Mouse (Mus musculus): ENCODE results near the gene Otog. TPM values are rescaled to one million over a fixed set of nuclear protein-coding genes. Genes with fewer than 3 reads are reported as not detected.
A peak's percentile ranks its signal among the peaks of the same experiment; 100 is the strongest.

Otog gene
- polyA plus RNA-seq, 1 experiment from 2014 or later: not detected

DNA sequence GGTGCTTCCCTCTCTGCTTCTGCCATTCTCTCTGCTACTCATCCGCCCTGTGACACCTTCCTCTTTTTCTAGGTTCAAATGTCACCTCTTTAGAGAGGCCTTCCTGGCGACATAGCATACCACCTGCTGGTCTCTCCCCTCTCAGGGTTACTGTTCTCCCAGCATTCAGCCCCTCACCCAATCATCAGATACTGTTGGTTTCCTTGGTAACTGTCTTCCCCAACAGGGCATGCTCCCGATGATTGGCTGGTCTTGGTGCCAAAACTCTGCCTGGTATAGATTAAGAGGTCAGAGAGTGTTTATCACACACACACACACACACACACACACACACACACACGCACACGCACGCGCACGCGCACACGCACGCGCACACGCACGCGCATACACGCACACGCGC, 4.8 kb upstream of the Otog start:
- H3K4me1 ChIP-seq (ENCODE audit: insufficient read depth): no peaks in the 10 kb centered on the region
- no peak overlapping the region for H3K27ac ChIP-seq (ENCODE audit: low read depth)
- WGBS (ENCODE audit: insufficient replicate concordance): 58% methylated on average over 18 of the region's 18 CpGs
- H3K27me3 ChIP-seq (ENCODE audit: insufficient read depth, low read length): no peaks in the 10 kb centered on the region
- H3K4me3 ChIP-seq (ENCODE audit: low read depth, low read length): no peak overlapping the region
- no peaks in the 10 kb centered on the region for H3K36me3 ChIP-seq (replicated peaks; ENCODE audit: insufficient read depth, low read length)
- DNase-seq (no peak), ATAC-seq (no peak)
- no peak overlapping the region for H3K9ac ChIP-seq (replicated peaks)
- no peak overlapping the region for H3K4me2 ChIP-seq (ENCODE audit: low read depth, low read length)
- H3K9me3 ChIP-seq (ENCODE audit: low read length): no peaks in the 10 kb centered on the region
- TF ChIP-seq CTCF (IDR thresholded peaks at IDR 0.05; ENCODE audit: low read depth) (no peak), EP300 (IDR thresholded peaks at IDR 0.05; ENCODE audit: low read depth) (no peak)

DNA sequence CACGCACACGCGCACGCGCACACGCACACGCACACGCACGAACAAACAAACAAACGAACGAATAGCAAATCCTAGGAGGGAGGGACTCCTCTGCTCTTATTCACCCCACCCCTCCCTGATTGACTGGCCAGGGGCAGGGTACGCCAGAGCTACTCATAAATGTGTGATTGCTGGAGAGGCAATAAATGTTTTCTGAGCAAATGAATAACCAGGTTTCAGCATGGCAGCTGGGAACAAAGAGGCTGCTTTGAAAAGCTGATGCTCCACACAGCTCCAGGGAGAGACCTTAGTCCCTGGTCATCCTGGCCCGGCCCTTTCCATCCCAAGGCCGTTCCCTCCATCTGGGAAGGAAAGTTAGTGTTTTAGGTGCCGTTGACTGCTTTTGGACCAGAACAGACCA, 4.4 kb upstream of the Otog start:
- H3K4me1 ChIP-seq (ENCODE audit: insufficient read depth): no peaks in the 10 kb centered on the region
- H3K27ac ChIP-seq (ENCODE audit: low read depth): no peak overlapping the region
- DNase-seq: no peak
- H3K9ac ChIP-seq (replicated peaks): no peak overlapping the region
- no peak overlapping the region for H3K4me3 ChIP-seq (ENCODE audit: low read depth, low read length)
- 73% methylated on average over 15 of the region's 15 CpGs for WGBS (ENCODE audit: insufficient replicate concordance)
- H3K27me3 ChIP-seq (ENCODE audit: insufficient read depth, low read length): no peaks in the 10 kb centered on the region
- H3K36me3 ChIP-seq (replicated peaks; ENCODE audit: insufficient read depth, low read length): no peaks in the 10 kb centered on the region
- ATAC-seq: no peak
- H3K4me2 ChIP-seq (ENCODE audit: low read depth, low read length): no peak overlapping the region
- H3K9me3 ChIP-seq (ENCODE audit: low read length): no peaks in the 10 kb centered on the region
- TF ChIP-seq EP300 (IDR thresholded peaks at IDR 0.05; ENCODE audit: low read depth): no peak
- no peak for TF ChIP-seq CTCF (IDR thresholded peaks at IDR 0.05; ENCODE audit: low read depth)

GRCm38 (mm10) chr7:46237192-46237591, 3.6 kb upstream of the Otog start:
- H3K27me3 ChIP-seq (ENCODE audit: insufficient read depth, low read length): no peaks in the 10 kb centered on the region
- 56% methylated on average over 7 of the region's 7 CpGs for WGBS (ENCODE audit: insufficient replicate concordance)
- no peak for DNase-seq
- no peak overlapping the region for H3K27ac ChIP-seq (ENCODE audit: low read depth)
- H3K4me2 ChIP-seq (ENCODE audit: low read depth, low read length): no peak overlapping the region
- TF ChIP-seq CTCF (IDR thresholded peaks at IDR 0.05; ENCODE audit: low read depth) (no peak), EP300 (IDR thresholded peaks at IDR 0.05; ENCODE audit: low read depth) (no peak)
- ATAC-seq: no peak
- H3K9ac ChIP-seq (replicated peaks): no peak overlapping the region
- no peaks in the 10 kb centered on the region for H3K36me3 ChIP-seq (replicated peaks; ENCODE audit: insufficient read depth, low read length)
- no peaks in the 10 kb centered on the region for H3K9me3 ChIP-seq (ENCODE audit: low read length)
- no peak overlapping the region for H3K4me3 ChIP-seq (ENCODE audit: low read depth, low read length)
- H3K4me1 ChIP-seq (ENCODE audit: insufficient read depth): no peaks in the 10 kb centered on the region

- H3K27ac ChIP-seq (ENCODE audit: low read depth): no peak within 1 kb of the TSS
- DNase-seq (peak; percentile 21), ATAC-seq (no peak)
- WGBS (ENCODE audit: insufficient replicate concordance): 32% methylated on average over 10 of the region's 10 CpGs
- no peaks in the 10 kb centered on the region for H3K4me1 ChIP-seq (ENCODE audit: insufficient read depth)
- H3K27me3 ChIP-seq (ENCODE audit: insufficient read depth, low read length): no peaks in the 10 kb centered on the region
- no peak within 1 kb of the TSS for H3K9ac ChIP-seq (replicated peaks)
- TF ChIP-seq EP300 (IDR thresholded peaks at IDR 0.05; ENCODE audit: low read depth) (no peak), CTCF (IDR thresholded peaks at IDR 0.05; ENCODE audit: low read depth) (no peak)
- no peaks in the 10 kb centered on the region for H3K9me3 ChIP-seq (ENCODE audit: low read length)
- H3K4me3 ChIP-seq (ENCODE audit: low read depth, low read length): no peak within 1 kb of the TSS
- no peak within 1 kb of the TSS for H3K4me2 ChIP-seq (ENCODE audit: low read depth, low read length)
- no peaks in the 10 kb centered on the region for H3K36me3 ChIP-seq (replicated peaks; ENCODE audit: insufficient read depth, low read length)
These were observed 2.4 kb upstream of the Otog start, which contains the start of gene Ush1c for GRCm38 (mm10) chr7:46238346-46238745. Gene Ush1c (minus strand): TSS chr7:46238503.

GRCm38 (mm10) chr7:46240091-46240490, 696 bp upstream of the Otog start:
- Histone ChIP-seq H3K27me3 (ENCODE audit: insufficient read depth, low read length) (no peaks in the 10 kb centered on the region), H3K9me3 (ENCODE audit: low read length) (no peaks in the 10 kb centered on the region), H3K4me1 (ENCODE audit: insufficient read depth) (no peaks in the 10 kb centered on the region), H3K9ac (replicated peaks) (no peak overlapping the region), H3K36me3 (replicated peaks; ENCODE audit: insufficient read depth, low read length) (no peaks in the 10 kb centered on the region), H3K4me2 (ENCODE audit: low read depth, low read length) (no peak overlapping the region), H3K4me3 (ENCODE audit: low read depth, low read length) (no peak overlapping the region), H3K27ac (ENCODE audit: low read depth) (no peak overlapping the region)
- DNase-seq (no peak), ATAC-seq (no peak)
- no peak for TF ChIP-seq EP300 (IDR thresholded peaks at IDR 0.05; ENCODE audit: low read depth)
- TF ChIP-seq CTCF (IDR thresholded peaks at IDR 0.05; ENCODE audit: low read depth): no peak
- WGBS (ENCODE audit: insufficient replicate concordance): 75% methylated on average over 4 of the region's 4 CpGs

- no peak for ATAC-seq
- Histone ChIP-seq H3K4me1 (ENCODE audit: insufficient read depth) (no peaks in the 10 kb centered on the region), H3K4me2 (ENCODE audit: low read depth, low read length) (no peak overlapping the region), H3K36me3 (replicated peaks; ENCODE audit: insufficient read depth, low read length) (no peaks in the 10 kb centered on the region), H3K4me3 (ENCODE audit: low read depth, low read length) (no peak overlapping the region), H3K27me3 (ENCODE audit: insufficient read depth, low read length) (no peaks in the 10 kb centered on the region), H3K27ac (ENCODE audit: low read depth) (no peak overlapping the region), H3K9ac (replicated peaks) (no peak overlapping the region), H3K9me3 (ENCODE audit: low read length) (no peaks in the 10 kb centered on the region)
- TF ChIP-seq EP300 (IDR thresholded peaks at IDR 0.05; ENCODE audit: low read depth) (no peak), CTCF (IDR thresholded peaks at IDR 0.05; ENCODE audit: low read depth) (no peak)
- no peak for DNase-seq
These were observed 6.1 kb downstream of the Otog start for GRCm38 (mm10) chr7:46246876-46247275.

DNA sequence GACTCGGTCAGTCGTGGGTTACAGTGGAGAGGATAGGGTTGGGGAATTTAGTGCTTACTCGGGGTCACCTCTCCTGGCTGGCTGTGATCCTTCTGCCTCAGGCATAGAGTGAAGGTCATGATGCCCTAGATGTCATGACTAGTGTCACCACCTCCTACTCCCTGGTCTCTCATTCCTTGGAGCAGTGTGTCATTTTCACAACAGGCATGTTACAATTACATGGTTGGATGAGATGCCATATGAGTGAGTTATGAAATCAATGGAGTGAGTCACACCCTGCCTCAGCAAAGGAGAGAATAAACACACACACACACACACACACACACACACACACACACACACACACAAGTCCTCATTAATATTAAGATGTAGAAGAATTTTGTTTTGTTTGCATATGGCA, 6.8 kb downstream of the Otog start:
- ATAC-seq (no peak), DNase-seq (no peak)
- Histone ChIP-seq H3K9ac (replicated peaks) (no peak overlapping the region), H3K4me3 (ENCODE audit: low read depth, low read length) (no peak overlapping the region), H3K27ac (ENCODE audit: low read depth) (no peak overlapping the region), H3K36me3 (replicated peaks; ENCODE audit: insufficient read depth, low read length) (no peaks in the 10 kb centered on the region), H3K4me1 (ENCODE audit: insufficient read depth) (no peaks in the 10 kb centered on the region), H3K9me3 (ENCODE audit: low read length) (no peaks in the 10 kb centered on the region), H3K4me2 (ENCODE audit: low read depth, low read length) (no peak overlapping the region), H3K27me3 (ENCODE audit: insufficient read depth, low read length) (no peaks in the 10 kb centered on the region)
- 66% methylated on average over 3 of the region's 3 CpGs for WGBS (ENCODE audit: insufficient replicate concordance)
- TF ChIP-seq CTCF (IDR thresholded peaks at IDR 0.05; ENCODE audit: low read depth) (no peak), EP300 (IDR thresholded peaks at IDR 0.05; ENCODE audit: low read depth) (no peak)

All from liver, postnatal 0 days (tissue).